Mouse (Mus musculus): Measurements from ENCODE around the gene Plekho1. TPM values are rescaled to one million over a fixed set of nuclear protein-coding genes. Genes with fewer than 3 reads are reported as not detected.
"Not testable (repeated sequence)": the region's sequence is repeated elsewhere in the genome, so short reads cannot be mapped to it uniquely, and the experiment has no call there.

The Plekho1 gene
- polyA plus RNA-seq, 1 experiment from 2014 or later: 46.1 TPM

GRCm38 (mm10) chr3:95963230-95963629, 32.6 kb downstream of the Plekho1 start:
- 36% methylated on average over 2 of the region's 2 CpGs for WGBS
- Histone ChIP-seq H3K27me3 (ENCODE audit: control insufficient read depth, insufficient read depth, low read depth, low read length) (no peaks in the 10 kb centered on the region), H3K9ac (ENCODE audit: low read depth, low read length) (no peak overlapping the region), H3K36me3 (ENCODE audit: control insufficient read depth, insufficient read depth, low read length) (no peaks in the 10 kb centered on the region), H3K4me2 (ENCODE audit: low read length) (no peak overlapping the region), H3K27ac (ENCODE audit: low read length) (no peak overlapping the region), H3K4me1 (ENCODE audit: control insufficient read depth, insufficient read depth, low read length) (peaks cover 6% of the 10 kb centered on the region; the same call in 1 of the 2 replicates), H3K4me3 (ENCODE audit: low read depth, low read length) (no peak overlapping the region), H3K9me3 (replicated peaks; ENCODE audit: control insufficient read depth, low read length, poor library complexity, severe bottlenecking) (no peaks in the 10 kb centered on the region)
- ATAC-seq: no peak

GRCm38 (mm10) chr3:95962182-95962581, 33.6 kb downstream of the Plekho1 start:
- not testable (repeated sequence) for H3K27ac ChIP-seq (ENCODE audit: low read length); H3K36me3 ChIP-seq (ENCODE audit: control insufficient read depth, insufficient read depth, low read length); H3K9me3 ChIP-seq (replicated peaks; ENCODE audit: control insufficient read depth, low read length, poor library complexity, severe bottlenecking); H3K27me3 ChIP-seq (ENCODE audit: control insufficient read depth, insufficient read depth, low read depth, low read length); ATAC-seq; H3K4me1 ChIP-seq (ENCODE audit: control insufficient read depth, insufficient read depth, low read length); H3K4me3 ChIP-seq (ENCODE audit: low read depth, low read length); H3K9ac ChIP-seq (ENCODE audit: low read depth, low read length); H3K4me2 ChIP-seq (ENCODE audit: low read length)
- WGBS: 85% methylated on average over 8 of the region's 8 CpGs

- no peaks in the 10 kb centered on the region for H3K4me1 ChIP-seq (ENCODE audit: control insufficient read depth, insufficient read depth, low read length)
- no peaks in the 10 kb centered on the region for H3K36me3 ChIP-seq (ENCODE audit: control insufficient read depth, insufficient read depth, low read length)
- no peak overlapping the region for H3K4me3 ChIP-seq (ENCODE audit: low read depth, low read length)
- H3K27me3 ChIP-seq (ENCODE audit: control insufficient read depth, insufficient read depth, low read depth, low read length): no peaks in the 10 kb centered on the region
- ATAC-seq: no peak
- H3K27ac ChIP-seq (ENCODE audit: low read length): no peak overlapping the region
- WGBS: 96% methylated on average over 1 of the region's 1 CpGs
- no peak overlapping the region for H3K9ac ChIP-seq (ENCODE audit: low read depth, low read length)
- H3K9me3 ChIP-seq (replicated peaks; ENCODE audit: control insufficient read depth, low read length, poor library complexity, severe bottlenecking): no peaks in the 10 kb centered on the region
- H3K4me2 ChIP-seq (ENCODE audit: low read length): no peak overlapping the region
These were observed 36.0 kb downstream of the Plekho1 start for GRCm38 (mm10) chr3:95959807-95960206.

GRCm38 (mm10) chr3:95959082-95959481, 36.7 kb downstream of the Plekho1 start:
- Histone ChIP-seq H3K27me3 (ENCODE audit: control insufficient read depth, insufficient read depth, low read depth, low read length) (no peaks in the 10 kb centered on the region), H3K9me3 (replicated peaks; ENCODE audit: control insufficient read depth, low read length, poor library complexity, severe bottlenecking) (no peaks in the 10 kb centered on the region), H3K4me2 (ENCODE audit: low read length) (no peak overlapping the region), H3K9ac (ENCODE audit: low read depth, low read length) (no peak overlapping the region), H3K36me3 (ENCODE audit: control insufficient read depth, insufficient read depth, low read length) (no peaks in the 10 kb centered on the region), H3K4me3 (ENCODE audit: low read depth, low read length) (no peak overlapping the region), H3K27ac (ENCODE audit: low read length) (no peak overlapping the region), H3K4me1 (ENCODE audit: control insufficient read depth, insufficient read depth, low read length) (no peaks in the 10 kb centered on the region)
- no peak for ATAC-seq
- 83% methylated on average over 5 of the region's 5 CpGs for WGBS

GRCm38 (mm10) chr3:95957359-95958148, 38.2 kb downstream of the Plekho1 start:
- WGBS: 58% methylated on average over 8 of the region's 8 CpGs
- Histone ChIP-seq H3K4me3 (ENCODE audit: low read depth, low read length) (no peak overlapping the region), H3K27me3 (ENCODE audit: control insufficient read depth, insufficient read depth, low read depth, low read length) (no peaks in the 10 kb centered on the region), H3K4me2 (ENCODE audit: low read length) (no peak overlapping the region), H3K4me1 (ENCODE audit: control insufficient read depth, insufficient read depth, low read length) (no peaks in the 10 kb centered on the region; the same call in 1 of the 2 replicates), H3K27ac (ENCODE audit: low read length) (no peak overlapping the region), H3K36me3 (ENCODE audit: control insufficient read depth, insufficient read depth, low read length) (no peaks in the 10 kb centered on the region), H3K9me3 (replicated peaks; ENCODE audit: control insufficient read depth, low read length, poor library complexity, severe bottlenecking) (no peaks in the 10 kb centered on the region), H3K9ac (ENCODE audit: low read depth, low read length) (no peak overlapping the region)
- no peak for ATAC-seq

- Histone ChIP-seq H3K27me3 (ENCODE audit: control insufficient read depth, insufficient read depth, low read depth, low read length) (no peaks in the 10 kb centered on the region), H3K27ac (ENCODE audit: low read length) (no peak overlapping the region), H3K4me2 (ENCODE audit: low read length) (no peak overlapping the region), H3K9ac (ENCODE audit: low read depth, low read length) (no peak overlapping the region), H3K9me3 (replicated peaks; ENCODE audit: control insufficient read depth, low read length, poor library complexity, severe bottlenecking) (no peaks in the 10 kb centered on the region), H3K4me3 (ENCODE audit: low read depth, low read length) (no peak overlapping the region), H3K36me3 (ENCODE audit: control insufficient read depth, insufficient read depth, low read length) (no peaks in the 10 kb centered on the region), H3K4me1 (ENCODE audit: control insufficient read depth, insufficient read depth, low read length) (peaks cover 7% of the 10 kb centered on the region)
- ATAC-seq: no peak
- 95% methylated on average over 5 of the region's 5 CpGs for WGBS
These were observed 40.5 kb downstream of the Plekho1 start for GRCm38 (mm10) chr3:95955318-95955717.

- H3K9ac ChIP-seq (ENCODE audit: low read depth, low read length); H3K9me3 ChIP-seq (replicated peaks; ENCODE audit: control insufficient read depth, low read length, poor library complexity, severe bottlenecking); H3K27ac ChIP-seq (ENCODE audit: low read length); H3K27me3 ChIP-seq (ENCODE audit: control insufficient read depth, insufficient read depth, low read depth, low read length); H3K36me3 ChIP-seq (ENCODE audit: control insufficient read depth, insufficient read depth, low read length); ATAC-seq; H3K4me2 ChIP-seq (ENCODE audit: low read length); H3K4me1 ChIP-seq (ENCODE audit: control insufficient read depth, insufficient read depth, low read length); H3K4me3 ChIP-seq (ENCODE audit: low read depth, low read length): not testable (repeated sequence)
- 92% methylated on average over 12 of the region's 12 CpGs for WGBS
These were observed 41.1 kb downstream of the Plekho1 start for GRCm38 (mm10) chr3:95954648-95955173.

GRCm38 (mm10) chr3:95953522-95953921, 42.3 kb downstream of the Plekho1 start:
- Histone ChIP-seq H3K4me3 (ENCODE audit: low read depth, low read length) (no peak overlapping the region), H3K4me2 (ENCODE audit: low read length) (no peak overlapping the region), H3K27ac (ENCODE audit: low read length) (no peak overlapping the region), H3K36me3 (ENCODE audit: control insufficient read depth, insufficient read depth, low read length) (no peaks in the 10 kb centered on the region), H3K27me3 (ENCODE audit: control insufficient read depth, insufficient read depth, low read depth, low read length) (no peaks in the 10 kb centered on the region), H3K9ac (ENCODE audit: low read depth, low read length) (no peak overlapping the region), H3K9me3 (replicated peaks; ENCODE audit: control insufficient read depth, low read length, poor library complexity, severe bottlenecking) (no peaks in the 10 kb centered on the region), H3K4me1 (ENCODE audit: control insufficient read depth, insufficient read depth, low read length) (peaks cover 7% of the 10 kb centered on the region)
- WGBS: 58% methylated on average over 3 of the region's 3 CpGs
- no peak for ATAC-seq

GRCm38 (mm10) chr3:95953023-95953422, 42.8 kb downstream of the Plekho1 start:
- H3K4me2 ChIP-seq (ENCODE audit: low read length): no peak overlapping the region
- no peak for ATAC-seq
- no peak overlapping the region for H3K27ac ChIP-seq (ENCODE audit: low read length)
- H3K36me3 ChIP-seq (ENCODE audit: control insufficient read depth, insufficient read depth, low read length): no peaks in the 10 kb centered on the region
- H3K4me1 ChIP-seq (ENCODE audit: control insufficient read depth, insufficient read depth, low read length): peaks cover 7% of the 10 kb centered on the region
- no peak overlapping the region for H3K4me3 ChIP-seq (ENCODE audit: low read depth, low read length)
- no peaks in the 10 kb centered on the region for H3K27me3 ChIP-seq (ENCODE audit: control insufficient read depth, insufficient read depth, low read depth, low read length)
- no peak overlapping the region for H3K9ac ChIP-seq (ENCODE audit: low read depth, low read length)
- no peaks in the 10 kb centered on the region for H3K9me3 ChIP-seq (replicated peaks; ENCODE audit: control insufficient read depth, low read length, poor library complexity, severe bottlenecking)
